Mouse (Mus musculus) layer of hippocampus, postnatal 25 days (tissue): ENCODE measurements around the gene Acap2. TPM values are rescaled to one million over a fixed set of nuclear protein-coding genes. Genes with fewer than 3 reads are reported as not detected.

Source experiments
- DNase-seq, 2 experiments: peaks; one replicate each; pipeline ENCODE4 v3.0.0; 2022; ENCODE audit warnings: mixed read lengths in 2 of 2, low spot score in 1 of 2; ENCODE audit errors: extremely low spot score in 1 of 2
- total RNA-seq, 2 experiments: library from RNA; stranded (reverse); gene quantifications; 2 replicates each; pipeline ENCODE4 v1.2.3; 2021

Acap2 gene
- 100 to 1,000 TPM; 129 to 132 TPM for total RNA-seq

DNA sequence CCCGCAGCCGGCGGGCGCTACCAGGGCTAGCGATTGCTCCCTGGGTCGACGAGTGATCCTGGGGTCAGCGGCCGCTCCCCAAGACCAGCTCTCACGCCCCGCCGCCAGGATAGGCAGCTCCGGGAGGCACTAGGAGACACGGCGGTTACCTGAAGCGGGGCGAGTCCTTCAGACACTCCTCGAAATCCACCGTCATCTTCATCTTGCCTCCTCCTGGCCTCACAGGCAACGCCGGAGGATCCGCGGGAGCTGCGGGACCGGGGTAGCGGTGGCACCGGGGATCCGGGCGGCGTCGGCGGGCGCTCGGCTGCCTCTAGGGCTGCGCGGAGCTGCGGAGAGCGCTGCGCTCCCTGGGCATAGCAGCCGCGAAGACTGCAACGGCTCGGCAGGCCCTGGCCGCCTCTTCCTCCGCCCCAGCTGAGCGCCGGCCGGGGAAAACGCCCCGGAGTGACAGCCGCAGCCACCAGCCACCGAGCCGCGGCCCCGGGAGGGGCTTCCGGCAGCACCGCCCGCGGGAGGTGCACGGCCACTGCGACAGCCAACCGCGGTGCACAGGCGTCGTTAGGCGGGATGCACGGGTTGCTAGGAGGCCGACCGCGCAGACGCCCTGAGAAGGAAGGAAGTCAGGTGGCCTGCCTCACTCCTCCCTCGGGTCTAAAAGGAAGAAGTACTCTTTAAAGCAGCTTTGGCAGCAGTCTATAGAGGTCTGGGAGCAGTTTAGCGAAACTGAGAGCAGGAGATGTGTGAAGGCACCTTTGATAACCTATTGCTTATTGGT is at the start of gene Acap2:
Acap2 (minus strand) TSS at position 456 of the 778 bp plus-strand sequence.
- DNase-seq = peak; percentile 90 to 95

DNA sequence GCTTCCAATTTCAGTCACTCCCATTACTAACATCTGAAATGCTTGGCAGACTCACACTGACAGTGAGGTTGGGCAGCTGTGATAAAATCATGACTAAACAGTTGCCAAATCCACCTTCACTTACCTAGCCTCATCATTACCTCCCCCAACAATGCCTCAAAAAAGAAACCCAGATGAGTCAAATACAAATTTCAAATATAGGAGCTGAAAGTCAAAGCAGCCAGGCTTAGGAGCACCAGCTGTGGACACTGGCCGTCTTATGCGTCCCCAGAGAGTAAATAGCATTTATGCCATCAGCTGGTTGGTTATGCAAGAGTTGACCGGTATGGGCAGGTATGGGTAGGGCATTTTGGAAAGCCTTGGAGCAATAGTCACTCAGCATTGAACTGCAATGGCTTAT is 48.4 kb upstream of the Acap2 start:
- DNase-seq = no peak

DNA sequence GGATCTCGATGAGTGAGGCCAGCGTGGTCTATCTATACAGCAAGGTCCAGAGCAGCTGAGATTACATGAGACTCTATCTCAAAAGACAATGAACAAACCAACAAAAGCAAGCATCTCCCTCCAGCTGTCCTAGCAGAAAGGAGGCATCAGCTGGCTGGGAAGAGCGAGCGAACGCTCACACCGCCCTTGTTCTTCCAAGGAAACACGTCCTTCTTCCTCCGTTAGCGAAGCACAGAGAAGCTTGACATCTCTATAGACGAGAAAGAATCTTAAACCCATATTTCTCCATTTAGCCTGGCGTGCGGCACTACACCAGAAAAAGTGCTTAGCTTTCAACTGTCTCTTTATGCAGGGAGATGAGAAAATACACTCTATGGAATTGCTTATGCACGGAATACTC is 47.7 kb upstream of the Acap2 start:
- DNase-seq = no peak

DNA sequence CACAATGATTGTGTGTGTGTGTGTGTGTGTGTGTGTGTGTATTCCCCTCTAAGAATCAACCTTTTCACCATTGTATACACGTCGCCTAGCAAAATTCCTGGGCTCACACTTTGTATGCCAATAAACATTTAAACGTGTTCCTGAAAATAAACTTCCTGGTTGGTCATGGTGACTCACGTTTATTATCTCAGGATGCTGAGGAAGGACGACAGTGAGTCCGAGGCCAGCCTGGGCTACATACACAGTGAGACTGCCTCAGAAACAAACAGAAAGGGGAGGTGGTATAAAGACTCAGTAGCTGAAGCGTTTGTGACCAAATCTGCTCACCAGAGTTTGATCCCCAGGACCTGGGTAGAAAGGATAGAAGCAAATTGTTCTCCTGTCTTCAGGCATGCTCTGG is 46.4 kb upstream of the Acap2 start:
- DNase-seq = no peak

DNA sequence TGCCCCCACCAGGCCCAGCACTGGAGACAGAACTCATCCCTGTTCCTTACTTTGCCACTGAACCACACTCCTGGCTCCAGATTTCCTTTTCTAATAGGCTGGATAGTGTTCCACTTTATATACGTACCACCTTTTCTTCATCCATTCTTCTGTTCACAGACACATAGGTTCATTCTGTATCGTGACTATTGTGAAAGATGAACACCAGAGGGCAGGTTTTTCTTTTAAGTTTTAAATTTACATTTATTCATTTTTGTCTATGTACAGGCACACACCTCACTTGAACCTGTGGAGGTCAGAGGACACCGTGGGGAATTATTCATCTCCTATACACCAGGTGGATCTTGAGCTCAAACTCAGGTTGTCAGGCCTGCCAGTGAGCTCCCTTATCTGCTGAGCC is 43.0 kb upstream of the Acap2 start:
- DNase-seq = no peak

DNA sequence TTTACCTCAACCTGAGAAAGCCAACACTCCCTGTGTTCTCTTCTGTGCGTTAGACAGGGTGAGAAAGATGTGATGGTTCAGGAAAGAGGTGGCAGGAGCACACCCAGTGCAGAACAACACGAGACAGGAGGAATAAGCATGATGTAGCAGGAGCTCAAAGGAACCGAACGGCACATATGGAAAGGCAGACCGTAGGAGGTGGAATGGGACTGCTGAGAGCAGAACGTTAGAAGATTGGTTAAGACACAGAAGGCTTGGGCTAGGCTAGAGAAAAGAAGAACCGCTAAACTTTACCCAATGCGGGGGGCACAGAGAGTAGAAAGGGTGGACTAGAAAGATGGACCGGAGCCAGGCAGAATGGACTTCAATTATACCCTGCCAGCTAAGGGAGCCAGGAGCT is 40.4 kb upstream of the Acap2 start:
- DNase-seq = no peak

DNA sequence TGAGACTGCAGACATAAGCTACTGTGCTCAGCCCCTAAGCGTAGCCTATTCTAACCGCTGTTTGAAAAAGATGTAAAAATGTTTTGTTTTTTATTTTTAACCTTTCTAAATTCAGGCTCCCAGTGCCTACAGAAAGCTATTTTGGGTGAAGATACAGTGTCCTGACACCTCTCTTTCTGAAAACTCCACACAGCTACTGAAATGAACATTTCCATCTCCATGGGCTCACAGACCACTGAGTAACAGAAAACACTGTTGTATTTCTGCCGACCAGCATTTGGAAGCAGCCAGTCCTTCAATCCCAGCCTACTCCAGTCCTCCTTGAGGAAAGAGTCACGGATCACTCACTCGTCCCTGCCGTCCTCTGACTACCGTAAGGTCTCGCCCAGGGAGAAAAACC is 39.5 kb upstream of the Acap2 start:
- DNase-seq = no peak

DNA sequence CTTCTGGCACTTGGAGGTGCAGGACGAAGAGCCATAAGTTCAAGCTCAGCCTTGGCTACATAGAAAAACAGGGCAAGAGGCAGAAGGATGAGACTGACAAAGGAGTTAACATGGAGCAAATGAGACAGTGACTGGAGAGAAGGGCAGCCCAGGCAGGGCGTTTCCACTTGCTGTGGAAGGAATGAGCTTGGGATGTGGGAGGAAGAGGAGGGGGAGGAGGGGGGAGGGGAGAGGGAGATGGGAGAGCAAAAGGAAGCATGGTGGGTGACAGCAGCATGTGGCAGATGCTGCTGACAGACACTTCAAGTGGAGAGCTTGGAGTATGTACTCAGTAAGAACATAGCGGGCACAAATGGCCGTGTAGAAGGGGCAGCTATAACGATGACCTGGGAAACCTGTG is 37.2 kb upstream of the Acap2 start:
- no peak for DNase-seq

DNA sequence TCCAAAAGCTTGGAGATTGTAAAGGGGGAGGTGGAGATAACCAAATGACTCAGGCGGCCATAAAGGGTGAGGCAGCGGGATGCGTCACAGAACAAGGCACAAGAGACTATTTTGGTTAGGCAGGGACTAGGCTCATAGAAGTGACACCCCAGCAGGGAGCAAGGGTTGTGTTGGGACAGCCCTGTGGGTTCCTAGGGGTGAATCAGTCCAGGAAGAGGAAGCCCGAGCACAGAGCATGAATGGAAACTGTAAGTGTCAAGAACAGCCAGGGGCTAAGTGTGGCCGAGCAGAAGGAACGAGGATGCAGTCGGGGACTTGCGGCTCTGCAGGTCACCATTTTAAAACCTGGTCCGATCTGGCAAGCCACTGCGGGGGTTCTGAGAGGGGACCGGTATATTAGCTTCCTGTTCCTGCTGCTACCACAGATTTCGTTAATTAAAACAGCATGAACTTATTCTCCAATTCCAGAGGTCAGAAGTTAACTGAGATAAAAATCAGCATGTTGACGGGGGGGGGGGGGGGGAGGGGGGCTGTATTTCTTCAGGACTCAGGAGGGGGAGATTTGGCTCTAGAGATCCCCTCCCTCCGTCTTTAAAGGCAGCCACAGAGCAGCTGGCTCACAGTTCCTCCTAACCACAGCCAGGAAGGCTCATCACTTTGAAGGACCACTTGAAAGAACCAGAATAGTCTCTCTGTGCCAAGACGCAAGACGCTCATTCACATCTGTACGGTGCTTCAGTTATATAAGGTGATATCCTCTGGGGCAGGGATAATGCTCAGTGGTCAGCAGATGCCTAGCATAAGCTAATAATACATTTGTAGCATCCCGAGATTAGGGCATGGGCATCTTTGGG is 34.6 kb upstream of the Acap2 start:
- no peak for DNase-seq

DNA sequence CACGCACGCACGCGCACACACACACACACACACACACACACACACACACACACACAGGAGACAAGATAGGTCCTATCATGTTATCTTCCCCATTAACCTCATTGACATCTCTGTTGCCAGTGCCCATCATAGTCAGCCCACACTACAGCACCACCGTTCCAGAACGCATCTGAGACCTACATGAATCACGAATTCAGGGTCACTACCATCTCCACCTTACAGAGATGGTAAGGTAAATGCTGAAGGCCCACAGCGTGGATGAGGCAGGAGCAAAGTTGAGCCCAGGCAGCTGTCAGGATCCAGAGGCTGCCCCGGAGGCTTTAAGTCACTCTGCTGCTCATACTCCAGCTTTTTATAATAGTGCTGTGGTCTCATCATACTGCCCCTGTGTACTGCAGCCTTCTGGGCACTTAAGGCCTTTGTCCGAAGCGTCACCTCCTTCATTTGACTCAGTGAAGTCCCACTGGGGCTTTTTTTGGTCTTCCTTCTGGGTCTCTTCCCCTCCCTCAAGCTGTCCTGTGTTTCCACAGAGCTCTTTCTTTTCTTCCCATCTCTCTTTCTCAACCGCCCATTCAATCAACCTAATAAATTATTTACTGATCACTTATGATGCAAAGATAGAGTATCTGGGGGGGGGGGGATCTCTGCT is 33.9 kb upstream of the Acap2 start:
- DNase-seq = no peak

DNA sequence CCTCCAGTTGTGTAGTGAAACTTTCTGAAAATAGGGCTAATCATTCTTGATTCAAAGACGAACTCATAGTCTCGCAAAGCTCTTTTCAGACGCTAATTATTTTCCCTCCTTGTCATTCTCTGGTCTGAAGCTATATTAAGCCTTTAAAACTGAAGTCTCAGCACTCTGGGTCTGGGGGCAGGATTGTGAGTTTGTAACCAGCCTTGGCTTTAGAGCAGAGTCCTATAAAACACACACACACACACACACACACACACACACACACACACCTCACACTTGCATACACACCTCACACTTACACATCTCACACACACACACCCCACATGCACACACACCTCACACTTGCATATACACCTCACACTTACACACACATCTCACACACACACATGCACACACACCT is 33.3 kb upstream of the Acap2 start:
- no peak for DNase-seq

DNA sequence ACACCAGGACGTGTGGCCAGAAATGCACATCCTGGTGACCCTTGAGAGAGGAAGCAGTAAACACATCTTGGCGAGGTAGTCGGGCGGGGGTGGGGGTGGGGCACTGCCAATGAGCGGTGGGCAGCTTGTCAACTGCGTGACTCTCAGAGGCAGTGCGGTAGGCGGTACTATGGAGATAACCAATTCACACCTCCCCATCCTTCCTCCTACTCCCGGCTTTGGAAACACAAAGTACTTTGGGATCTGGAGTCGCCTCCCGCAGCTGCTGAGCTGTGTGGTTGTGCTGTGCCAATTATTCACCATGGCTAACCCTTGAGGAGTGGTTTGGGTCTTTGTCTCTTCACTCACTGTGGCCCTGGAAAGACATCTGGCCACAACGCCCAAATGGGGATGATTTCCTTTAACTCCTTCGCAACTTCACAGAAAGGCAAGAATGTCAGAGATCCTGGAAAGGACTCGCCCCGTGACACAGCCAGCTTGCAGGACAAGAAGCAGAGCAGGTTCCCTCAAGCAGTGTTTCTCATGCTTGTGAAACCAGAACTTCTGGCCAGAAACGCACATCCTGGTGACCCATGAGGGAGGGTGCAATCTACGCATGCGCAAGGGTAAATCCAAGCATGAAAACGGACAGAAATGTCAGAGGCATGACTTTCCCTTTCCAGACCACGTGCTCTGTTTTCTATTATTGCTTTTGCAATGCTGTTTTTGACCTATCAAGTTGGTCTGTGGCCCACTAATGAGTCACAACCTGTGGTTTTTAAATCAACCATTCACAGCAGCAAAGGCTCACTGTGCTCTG is 32.7 kb upstream of the Acap2 start:
- DNase-seq = peak; percentile 42 to 48

DNA sequence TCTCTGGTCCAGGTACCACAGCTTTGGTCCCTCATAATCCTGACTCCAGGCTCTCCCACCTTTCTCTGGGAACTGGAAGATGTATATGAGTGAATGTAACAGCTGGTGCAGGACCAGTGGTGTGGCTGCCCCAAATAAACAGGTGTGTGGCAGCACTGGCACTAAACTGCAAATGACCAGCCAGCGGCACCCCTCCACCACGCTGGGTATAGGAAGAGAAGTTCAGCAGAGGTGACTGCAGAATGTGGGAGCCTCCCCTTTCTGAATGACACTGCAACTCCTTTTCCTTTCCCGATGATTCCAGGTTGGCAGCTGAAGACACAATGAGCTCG is 32.1 kb upstream of the Acap2 start:
- DNase-seq = no peak

DNA sequence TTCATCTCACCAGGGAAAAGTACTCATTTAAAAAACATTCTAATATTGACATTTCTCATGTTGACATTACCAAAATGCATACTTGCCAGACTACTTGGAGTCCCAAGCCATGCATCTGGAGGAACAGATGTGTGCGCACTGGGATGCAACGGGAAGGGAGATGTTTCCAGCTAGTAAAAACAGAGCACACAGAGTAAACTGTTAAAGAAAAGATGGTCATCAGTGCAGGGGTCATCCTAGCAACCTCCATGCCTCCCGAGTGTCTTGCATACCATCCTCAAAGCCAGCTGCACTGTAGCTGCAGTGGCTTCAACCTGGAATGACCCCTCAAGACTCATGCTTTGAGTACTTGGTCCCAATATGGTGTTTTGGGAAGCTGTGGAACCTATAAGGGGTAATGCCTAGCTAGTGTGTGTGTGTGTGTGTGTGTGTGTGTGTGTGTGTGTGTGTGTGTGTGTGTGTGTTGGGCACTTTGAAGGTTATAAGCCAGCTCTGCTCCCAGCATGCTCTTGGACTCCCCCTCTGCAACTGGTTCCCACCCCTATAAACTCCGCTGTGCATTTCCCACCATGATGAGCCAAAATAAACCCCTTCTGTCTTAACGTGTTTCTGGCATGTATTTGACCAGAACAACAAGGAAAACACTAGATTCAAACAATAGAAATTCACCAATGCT is 31.6 kb upstream of the Acap2 start:
- no peak for DNase-seq

DNA sequence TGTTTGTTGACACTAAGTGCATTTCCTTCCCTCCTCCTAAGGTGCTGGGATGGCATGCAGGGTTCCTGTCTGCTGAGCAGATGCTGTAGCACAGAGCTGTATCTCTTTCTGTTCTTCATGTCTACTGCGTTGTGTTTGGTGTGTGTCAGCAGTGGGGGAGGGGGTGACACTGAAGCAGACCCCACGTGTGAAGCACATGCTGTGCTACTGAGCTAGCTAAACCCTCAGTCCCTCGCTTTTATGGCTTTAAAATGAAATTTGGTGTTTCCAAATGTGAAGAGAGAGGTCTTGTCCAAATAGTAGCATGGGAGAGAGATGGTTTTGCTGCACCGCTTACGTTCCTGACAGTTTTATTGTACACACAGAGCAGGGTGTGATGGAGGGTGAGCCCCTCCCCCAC is 30.5 kb upstream of the Acap2 start:
- DNase-seq = no peak

DNA sequence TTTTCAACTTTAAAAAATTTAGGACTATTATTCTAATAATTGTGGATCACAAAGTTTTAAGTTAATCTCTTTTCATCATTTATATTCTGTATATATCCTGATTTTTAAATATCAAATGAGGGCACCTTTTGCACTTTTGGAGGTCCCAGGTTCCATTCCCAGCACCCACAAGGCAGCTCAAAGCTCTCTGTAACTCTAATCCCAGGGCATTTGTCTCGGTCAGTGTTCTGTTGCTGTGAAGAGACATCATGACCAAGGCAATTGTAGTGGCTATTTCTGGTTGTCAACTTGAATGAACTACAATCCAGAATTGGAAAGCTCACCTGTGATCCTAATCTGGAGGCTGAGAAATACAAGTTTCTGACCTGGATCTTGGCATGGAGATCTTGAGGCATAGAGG is 26.7 kb upstream of the Acap2 start:
- no peak for DNase-seq

DNA sequence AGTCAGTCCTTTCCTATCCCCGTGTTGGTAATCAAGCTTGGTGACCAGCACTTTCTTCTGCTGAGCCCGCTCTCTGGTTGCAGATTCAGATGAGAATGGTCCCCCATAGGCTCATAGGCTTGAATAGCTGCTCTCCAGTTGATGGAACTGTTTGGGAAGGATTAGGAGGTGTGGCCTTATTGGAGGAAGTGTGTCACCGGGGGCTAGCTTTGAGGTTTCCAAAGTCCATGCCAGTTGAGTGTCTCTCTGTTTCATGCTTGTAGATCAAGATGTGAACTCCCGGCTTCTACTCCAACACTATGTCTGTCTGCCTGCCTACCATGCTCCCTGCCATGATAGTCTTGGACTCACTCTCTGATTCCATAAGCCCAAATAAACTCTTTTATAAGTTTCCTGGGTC is 14.2 kb upstream of the Acap2 start:
- no peak for DNase-seq

DNA sequence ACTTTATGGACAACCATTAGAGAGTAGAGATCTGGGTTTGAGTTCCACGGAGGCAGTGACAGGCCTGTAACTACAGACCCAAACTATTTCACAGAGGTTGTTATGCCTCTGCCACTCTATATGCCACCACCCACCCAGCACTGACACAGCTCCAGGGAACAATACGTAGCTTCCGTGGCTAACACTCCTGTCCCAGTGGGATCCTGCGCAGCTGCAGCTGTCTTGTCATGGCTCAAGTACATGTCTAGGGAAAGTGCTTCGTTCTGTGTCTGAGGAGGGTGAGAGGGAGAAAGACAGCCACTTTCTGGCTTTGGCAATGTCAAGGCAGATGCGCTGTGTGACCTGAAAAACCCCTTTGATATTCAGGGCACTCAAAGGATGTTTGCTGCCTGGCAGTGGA is 12.4 kb upstream of the Acap2 start:
- DNase-seq = no peak

DNA sequence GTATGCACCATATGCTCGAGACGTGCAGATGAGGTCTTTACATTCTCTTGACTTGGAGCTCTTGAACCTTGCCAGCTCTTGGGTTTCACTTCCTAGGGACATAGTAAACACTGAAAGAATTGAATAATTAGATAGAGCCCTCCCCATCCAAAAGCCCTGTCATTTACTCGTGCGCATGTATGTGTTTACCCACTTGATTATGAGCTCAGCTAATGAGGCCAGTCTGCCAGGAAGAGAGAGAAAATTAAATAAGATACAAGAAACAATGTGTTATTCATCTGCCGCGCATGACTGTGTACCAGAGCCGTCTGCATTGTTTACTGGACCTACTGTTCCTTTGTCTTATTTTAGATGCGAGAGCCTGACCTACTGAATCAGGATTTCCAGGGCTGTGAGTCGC is 10.5 kb upstream of the Acap2 start:
- peak in 1 of 2 experiments; percentile 6 for DNase-seq

DNA sequence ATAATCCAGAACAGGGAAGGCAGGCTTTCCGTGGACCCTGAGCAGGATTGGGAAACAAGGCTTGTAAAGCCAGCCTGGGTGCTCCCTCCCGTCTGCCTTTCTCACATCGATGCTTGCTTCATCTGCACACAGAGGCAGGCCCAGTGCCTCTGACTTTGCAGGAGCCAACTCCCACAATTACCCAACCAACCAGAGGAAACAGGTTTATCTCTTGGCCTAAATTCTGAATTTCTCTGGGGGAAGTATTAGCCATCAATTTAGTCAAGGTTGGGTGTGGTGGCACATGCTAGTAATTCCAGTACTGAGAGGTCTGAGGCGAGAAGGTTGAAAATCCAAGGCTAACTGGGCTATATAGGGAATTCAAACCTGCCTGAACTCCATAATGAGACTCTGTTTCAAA is 9.4 kb upstream of the Acap2 start:
- DNase-seq = no peak
